Mouse (Mus musculus) heart, postnatal 0 days (tissue): ENCODE data around the gene Cd160. TPM values are rescaled to one million over a fixed set of nuclear protein-coding genes. Genes with fewer than 3 reads are reported as not detected.

Experiments used
- ATAC-seq: fragments of 200-750 bp; cut with Nextera tagmentation; 2 replicates; pipeline ENCODE4 v1.8.0; 2017; ENCODE audit warnings: low read depth, moderate number of reproducible peaks, moderate library complexity; ENCODE audit not compliant: insufficient read depth
- DNase-seq: peaks from one replicate; pipeline ENCODE4 v3.0.0-alpha.2; 2016; ENCODE audit warnings: low spot score
- H3K27ac ChIP-seq: fragments of 300-500 bp; sonication (generic); 2 replicates; pipeline ENCODE4 v1.5.1; 2014; ENCODE audit warnings: low read depth, mild to moderate bottlenecking
- H3K27me3 ChIP-seq: fragments of 300-500 bp; sonication (generic); 2 replicates; pipeline ENCODE4 v1.6.1; 2014; ENCODE audit warnings: low read length, mixed read lengths; ENCODE audit not compliant: control insufficient read depth, insufficient read depth
- H3K36me3 ChIP-seq: fragments of 300-500 bp; sonication (generic); replicated peaks from 2 replicates; pipeline ENCODE4 v1.6.1; 2014; ENCODE audit warnings: low read length, mixed read lengths; ENCODE audit not compliant: control insufficient read depth, insufficient read depth
- H3K4me1 ChIP-seq: fragments of 300-500 bp; sonication (generic); 2 replicates; pipeline ENCODE4 v1.6.1; 2014; ENCODE audit warnings: antibody characterized with exemption; ENCODE audit not compliant: control insufficient read depth, insufficient read depth
- H3K4me2 ChIP-seq: fragments of 300-500 bp; sonication (generic); 2 replicates; pipeline ENCODE4 v1.6.1; 2014; ENCODE audit warnings: low read depth, mild to moderate bottlenecking, low read length, moderate library complexity
- H3K4me3 ChIP-seq: fragments of 300-500 bp; sonication (generic); 2 replicates; pipeline ENCODE4 v1.5.1; 2014; ENCODE audit warnings: low read depth, low read length
- H3K9ac ChIP-seq: fragments of 300-500 bp; sonication (generic); replicated peaks from 2 replicates; pipeline ENCODE4 v1.6.1; 2014; ENCODE audit warnings: low read depth, low read length, mixed read lengths
- H3K9me3 ChIP-seq: fragments of 300-500 bp; sonication (generic); replicated peaks from 2 replicates; pipeline ENCODE4 v1.6.1; 2016; ENCODE audit warnings: low read length; ENCODE audit not compliant: control insufficient read depth
- CTCF ChIP-seq: IDR thresholded peaks from 2 replicates; pipeline ENCODE4 v1.5.1; 2016; ENCODE audit warnings: antibody characterized with exemption, control low read depth, low read depth
- EP300 ChIP-seq: IDR thresholded peaks from 2 replicates; pipeline ENCODE4 v1.6.1; 2016; ENCODE audit warnings: antibody characterized with exemption, low read depth
- WGBS: fragments of 180-500 bp; shearing (Covaris S2); extraction: QIAGEN DNeasy Blood & Tissue Kit; methylation state at CpG from one replicate; pipeline ENCODE4 v1.1.7; 2014; 5-methylcytosine and 5-hydroxymethylcytosine counted together
- polyA plus RNA-seq: library from polyadenylated mRNA; unstranded; fragments of >200 nt; fragmentation: Nextera tagmentation; extraction: Ambion mirVana; gene quantifications from 2 replicates; pipeline ENCODE4 v1.2.1, GENCODE M21; 2015
- total RNA-seq: library from RNA; depleted of rRNA; stranded (reverse); fragments of >200 nt; gene quantifications from 2 replicates; pipeline ENCODE4 v1.2.3, GENCODE M21; 2014; ENCODE audit warnings: low replicate concordance

Cd160 gene
- total and polyA plus RNA-seq, 2 experiments from 2014 or later, result not detected

DNA sequence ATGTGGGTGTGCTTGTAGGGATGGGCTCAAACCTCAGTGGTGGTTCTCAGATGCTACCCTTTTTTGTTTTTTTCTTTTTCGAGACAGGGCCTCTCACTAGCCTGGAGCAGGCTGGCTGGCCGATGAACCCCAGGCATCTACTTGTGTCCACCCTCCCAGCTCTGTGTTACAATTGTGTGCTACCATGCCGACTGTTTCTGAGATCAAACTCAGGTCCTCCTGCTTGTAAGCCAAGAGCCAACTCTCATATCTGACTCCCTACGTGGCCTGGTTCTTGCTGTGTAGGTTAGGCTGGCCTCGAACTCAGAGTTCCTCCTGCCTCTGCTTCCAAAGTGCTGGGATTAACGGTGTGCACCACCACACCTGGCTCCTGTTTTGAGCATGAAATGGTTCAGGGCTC is 16.0 kb upstream of the Cd160 start:
- Histone ChIP-seq H3K36me3 (no peaks in the 10 kb centered on the region), H3K4me1 (no peaks in the 10 kb centered on the region), H3K9ac (no peak overlapping the region), H3K27me3 (no peaks in the 10 kb centered on the region), H3K4me2 (no peak overlapping the region), H3K27ac (no peak overlapping the region), H3K9me3 (no peaks in the 10 kb centered on the region), H3K4me3 (no peak overlapping the region)
- TF ChIP-seq CTCF, result no peak
- no peak for TF ChIP-seq EP300
- WGBS, result 93% methylated on average over 6 of the region's 6 CpGs
- no peak for DNase-seq
- ATAC-seq, result no peak

DNA sequence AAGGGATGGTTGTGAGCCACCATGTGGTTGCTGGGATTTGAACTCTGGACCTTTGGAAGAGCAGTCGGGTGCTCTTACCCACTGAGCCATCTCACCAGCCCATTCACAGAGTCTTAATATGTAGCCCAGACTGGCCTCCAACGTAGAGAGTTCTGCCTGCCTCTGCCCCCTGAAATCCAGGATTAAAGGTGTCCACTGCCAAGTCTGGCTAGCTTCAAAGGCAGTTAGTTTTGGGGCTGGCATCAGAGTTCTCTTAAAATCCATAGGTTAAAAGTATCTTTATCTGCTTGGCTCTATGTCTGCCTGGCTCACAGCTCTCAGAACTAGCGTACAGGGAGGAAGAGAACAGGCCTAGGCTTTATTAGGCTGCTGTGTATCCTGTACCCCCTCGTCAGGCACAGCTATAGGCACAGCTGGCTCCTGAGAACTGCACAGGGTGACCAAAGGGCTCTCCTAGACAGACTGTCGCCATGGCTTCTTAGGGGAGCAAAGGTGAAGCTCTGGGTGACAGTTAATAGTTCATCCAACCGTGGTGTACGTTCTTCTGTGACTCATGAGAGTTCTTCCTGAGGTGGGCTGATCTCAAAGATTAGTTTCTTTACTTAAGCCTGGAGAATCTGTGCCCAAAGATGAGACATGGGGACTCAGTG is 10.0 kb upstream of the Cd160 start:
- 89% methylated on average over 7 of the region's 7 CpGs for WGBS
- Histone ChIP-seq H3K9me3 (no peaks in the 10 kb centered on the region), H3K27me3 (no peaks in the 10 kb centered on the region), H3K4me2 (no peak overlapping the region), H3K9ac (no peak overlapping the region), H3K4me1 (no peaks in the 10 kb centered on the region), H3K27ac (no peak overlapping the region), H3K36me3 (no peaks in the 10 kb centered on the region), H3K4me3 (no peak overlapping the region)
- no peak for DNase-seq
- TF ChIP-seq EP300 (no peak), CTCF (no peak)
- no peak for ATAC-seq

DNA sequence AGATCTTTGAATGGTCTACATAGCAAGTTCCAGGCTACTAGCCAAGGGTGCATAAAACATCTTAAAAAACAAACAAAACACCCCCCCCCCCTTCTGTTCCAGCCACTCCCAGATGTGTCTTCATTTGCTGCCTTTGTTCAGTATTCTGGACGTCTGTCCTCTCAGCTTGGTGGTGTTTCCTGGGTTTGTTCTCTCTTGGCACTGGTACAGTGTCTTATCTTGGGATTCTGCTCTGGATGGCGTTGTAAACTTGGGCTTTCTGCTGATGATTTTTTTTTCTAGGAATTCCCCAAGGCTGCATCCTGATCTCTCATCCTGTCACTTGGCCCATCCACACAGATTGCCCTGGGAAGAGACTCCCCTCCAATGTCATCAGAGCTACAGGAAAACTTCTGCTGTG is 7.3 kb upstream of the Cd160 start:
- no peaks in the 10 kb centered on the region for H3K4me1 ChIP-seq
- H3K9ac ChIP-seq, result no peak overlapping the region
- H3K27me3 ChIP-seq, result 0 out of 2 replicates have a peak, but pooled peaks cover 3% of the 10 kb centered on the region
- DNase-seq (no peak), ATAC-seq (no peak; the same call in 1 of the 2 replicates)
- H3K27ac ChIP-seq, result no peak overlapping the region
- H3K36me3 ChIP-seq, result no peaks in the 10 kb centered on the region
- H3K4me3 ChIP-seq, result no peak overlapping the region
- no peak overlapping the region for H3K4me2 ChIP-seq
- no peaks in the 10 kb centered on the region for H3K9me3 ChIP-seq
- TF ChIP-seq EP300 (no peak), CTCF (no peak)
- 25% methylated on average over 2 of the region's 2 CpGs for WGBS

DNA sequence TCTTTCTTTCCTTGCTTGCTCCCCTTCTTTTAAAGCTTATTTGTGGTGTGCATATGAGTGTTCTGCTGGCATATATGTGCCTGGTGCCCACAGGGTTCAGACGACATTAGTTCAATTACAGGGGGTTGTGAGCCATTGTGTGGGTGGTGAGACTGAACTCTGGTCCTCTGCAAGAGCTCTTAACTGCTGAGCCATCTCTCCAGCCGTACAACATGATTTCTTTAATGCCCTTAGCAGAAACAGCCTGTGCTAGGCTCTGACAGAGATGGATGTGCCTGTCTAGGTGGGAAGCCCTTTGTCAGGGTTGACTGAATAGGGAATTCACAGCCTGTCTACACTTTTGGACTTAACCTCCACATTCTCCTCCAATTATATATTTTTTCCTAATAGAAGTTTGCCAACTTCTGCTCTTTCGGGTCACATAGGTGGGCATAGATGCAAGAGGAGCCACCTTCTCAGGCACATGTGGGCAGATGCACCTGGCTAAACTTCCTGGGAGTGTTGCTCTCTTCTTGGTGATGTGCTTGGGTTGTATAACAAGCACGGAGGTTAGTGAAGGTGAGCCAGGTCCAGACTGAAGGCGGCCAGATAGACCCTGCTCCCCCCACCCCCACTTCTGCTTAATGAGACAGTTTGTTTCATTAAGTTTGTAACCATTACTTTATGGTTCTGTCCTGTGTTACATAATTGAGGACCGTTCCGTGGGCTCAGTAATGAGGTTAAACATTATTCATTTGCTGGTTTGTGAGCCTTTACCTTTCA is 5.6 kb upstream of the Cd160 start:
- TF ChIP-seq CTCF (no peak), EP300 (no peak)
- Histone ChIP-seq H3K9me3 (no peaks in the 10 kb centered on the region), H3K36me3 (no peaks in the 10 kb centered on the region), H3K27ac (no peak overlapping the region), H3K4me1 (no peaks in the 10 kb centered on the region), H3K4me3 (no peak overlapping the region), H3K4me2 (no peak overlapping the region), H3K9ac (no peak overlapping the region), H3K27me3 (0 out of 2 replicates have a peak, but pooled peaks cover 3% of the 10 kb centered on the region)
- WGBS, result 75% methylated on average over 7 of the region's 7 CpGs
- DNase-seq (no peak), ATAC-seq (no peak)

DNA sequence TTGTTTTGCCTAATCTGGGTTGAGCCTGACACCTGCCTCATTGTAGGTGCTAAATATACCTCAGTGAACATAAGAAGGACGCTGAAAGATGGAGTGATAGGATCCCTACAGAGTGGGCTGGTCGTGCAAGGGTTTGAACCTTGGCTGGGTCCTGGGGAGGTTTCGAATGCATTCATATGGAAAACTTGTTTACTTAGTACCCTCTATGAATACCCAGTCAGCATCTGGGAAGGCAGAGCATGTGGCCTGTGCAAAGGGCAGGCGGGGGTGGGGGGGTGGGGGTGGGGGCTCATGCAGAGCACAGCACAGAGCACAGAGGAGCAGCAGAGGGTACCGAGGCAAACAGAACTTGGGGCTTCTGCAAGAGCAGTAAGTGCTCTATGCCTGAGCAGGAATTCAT is 3.8 kb upstream of the Cd160 start:
- Histone ChIP-seq H3K27me3 (0 out of 2 replicates have a peak, but pooled peaks cover 3% of the 10 kb centered on the region), H3K27ac (no peak overlapping the region), H3K4me2 (no peak overlapping the region), H3K4me3 (no peak overlapping the region), H3K9me3 (no peaks in the 10 kb centered on the region), H3K9ac (no peak overlapping the region), H3K36me3 (no peaks in the 10 kb centered on the region), H3K4me1 (no peaks in the 10 kb centered on the region)
- 38% methylated on average over 5 of the region's 5 CpGs for WGBS
- no peak for TF ChIP-seq CTCF
- no peak for TF ChIP-seq EP300
- ATAC-seq (no peak), DNase-seq (no peak)
